Mouse (Mus musculus): ENCODE measurements around the gene Pole2.
"Not testable (repeated sequence)": the region's sequence is repeated elsewhere in the genome, so short reads cannot be mapped to it uniquely, and the experiment has no call there.

Pole2 gene

DNA sequence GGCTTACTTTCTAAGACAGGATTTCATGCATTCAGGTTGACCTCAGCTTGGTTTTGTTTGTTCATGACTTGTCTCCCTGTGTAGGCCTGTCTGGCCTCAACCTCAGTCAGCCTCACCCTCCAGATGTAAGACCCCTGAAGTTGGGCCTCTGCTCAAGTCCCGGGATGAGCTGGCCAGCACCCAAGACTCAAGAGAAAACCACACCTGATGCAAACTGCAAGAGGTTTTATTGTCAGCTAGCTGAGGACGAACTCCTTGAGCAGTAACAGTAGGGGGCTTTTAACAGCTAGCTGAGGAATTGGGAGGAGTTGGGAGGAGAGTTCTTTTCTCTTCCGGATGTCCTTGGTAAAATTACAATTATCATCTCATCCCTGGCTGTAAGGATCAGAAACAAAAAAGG is 50.5 kb downstream of the Pole2 start:
- no peak for DNase-seq

DNA sequence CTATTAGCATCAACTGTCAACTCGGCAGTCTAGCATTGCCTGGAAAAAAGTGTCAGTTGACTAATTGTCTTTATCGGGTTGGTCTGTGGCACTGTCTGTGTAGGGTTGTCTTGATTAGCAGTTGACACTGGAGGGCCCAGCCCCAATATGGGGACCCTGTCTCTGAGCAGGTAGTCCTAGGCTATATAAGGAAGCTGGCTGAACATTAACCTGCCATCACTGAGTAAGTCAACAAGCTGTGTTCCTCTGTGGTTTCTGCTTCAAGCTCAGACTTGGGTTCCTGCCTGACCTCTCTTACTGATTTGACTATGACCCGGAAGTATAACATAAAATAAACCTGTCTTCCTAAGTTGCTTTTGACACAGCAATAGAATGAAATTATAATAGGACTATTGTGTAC is 52.0 kb downstream of the Pole2 start:
- DNase-seq: no peak

DNA sequence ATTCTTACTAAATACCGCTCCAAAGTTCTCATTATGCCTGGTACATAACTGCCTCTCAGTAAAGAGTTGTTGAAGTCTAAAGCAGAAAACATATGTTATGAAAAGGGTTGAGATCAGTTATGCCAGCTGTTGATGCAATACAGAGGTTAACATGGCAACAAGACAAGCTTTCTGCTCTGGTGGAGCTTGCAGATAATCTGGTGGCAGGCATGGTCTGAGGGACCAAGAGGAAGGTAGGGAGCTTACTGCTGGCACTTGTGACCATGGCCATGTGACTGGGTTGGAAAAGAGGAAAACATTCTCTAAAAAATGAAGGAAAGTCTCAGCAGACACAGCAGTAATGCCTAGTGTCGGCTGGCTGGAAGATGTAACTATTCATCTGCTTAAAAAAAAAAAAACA is 56.7 kb downstream of the Pole2 start:
- no peak for DNase-seq

DNA sequence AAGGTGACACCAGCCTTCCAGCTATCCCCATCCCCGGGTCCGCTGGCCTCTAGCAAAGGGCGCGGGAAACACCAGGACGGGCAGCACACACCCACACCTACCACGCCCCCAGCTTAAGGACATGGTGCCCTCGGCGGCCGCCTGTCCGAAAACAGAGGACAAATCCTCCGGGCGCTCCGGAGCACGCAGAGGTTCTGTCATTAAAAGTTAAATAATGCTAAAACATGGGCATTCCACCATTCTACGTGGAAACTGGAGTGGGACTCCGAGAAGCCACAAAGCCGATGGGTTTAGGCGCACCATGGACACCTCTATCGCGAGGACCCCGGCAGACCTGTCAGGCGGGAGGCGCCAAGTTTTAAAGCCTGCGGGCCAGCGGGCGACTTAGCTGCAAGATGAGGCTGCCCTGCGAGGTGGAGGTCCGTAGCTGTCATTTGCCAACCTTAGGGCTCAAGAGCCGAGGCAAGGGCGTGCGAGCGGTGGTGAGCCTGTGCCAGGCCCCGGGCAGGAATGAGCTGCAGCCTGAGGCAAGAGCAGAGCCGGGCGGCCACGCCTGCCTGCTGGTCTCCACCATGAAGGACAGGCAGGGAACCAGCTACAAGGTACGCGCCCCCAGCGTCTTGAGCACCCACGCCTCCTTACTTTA is 59.4 kb downstream of the Pole2 start, which contains the start of gene Lrr1:
Gene Lrr1, plus strand, starts transcription at position 354 of the 646 bp plus-strand sequence.
- peak; percentile 69 to 86 for DNase-seq

DNA sequence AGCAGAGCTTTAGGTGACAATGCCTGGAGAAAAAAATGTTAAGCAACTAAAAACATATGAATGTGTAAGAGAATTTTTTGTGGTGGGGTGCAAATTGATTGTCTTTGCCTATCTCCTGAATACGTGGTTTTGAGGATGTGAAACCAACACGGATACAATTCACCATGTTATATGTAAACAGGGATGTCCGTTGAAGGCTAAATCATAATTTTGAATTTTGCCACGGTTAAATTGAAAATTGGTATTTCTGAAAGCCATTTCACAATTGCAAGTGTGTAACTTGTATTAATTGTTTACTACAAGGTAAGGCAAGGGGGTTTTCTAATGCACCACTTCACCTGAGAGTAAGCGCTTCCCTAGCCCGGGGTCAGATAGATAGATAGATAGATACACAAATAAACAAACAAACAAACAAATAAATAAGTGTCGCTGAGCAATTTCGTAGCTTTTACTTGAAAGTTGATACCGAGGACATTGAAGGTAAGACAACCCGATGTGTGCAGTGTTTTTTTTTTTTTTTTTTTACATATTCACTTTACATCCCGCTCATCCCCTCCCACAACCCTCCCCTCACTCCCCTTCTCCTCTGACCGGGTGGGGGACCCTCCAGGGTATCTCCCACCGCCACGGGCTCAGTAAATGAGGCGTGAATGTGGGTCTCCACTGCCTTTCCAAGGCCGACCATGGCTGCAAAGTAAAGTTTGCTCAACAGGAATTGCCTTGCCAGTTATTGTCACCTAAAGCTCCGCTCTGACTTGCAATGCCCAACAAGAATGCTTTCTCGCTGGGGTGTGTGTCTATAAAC is 60.1 kb downstream of the Pole2 start:
- DNase-seq: no peak

DNA sequence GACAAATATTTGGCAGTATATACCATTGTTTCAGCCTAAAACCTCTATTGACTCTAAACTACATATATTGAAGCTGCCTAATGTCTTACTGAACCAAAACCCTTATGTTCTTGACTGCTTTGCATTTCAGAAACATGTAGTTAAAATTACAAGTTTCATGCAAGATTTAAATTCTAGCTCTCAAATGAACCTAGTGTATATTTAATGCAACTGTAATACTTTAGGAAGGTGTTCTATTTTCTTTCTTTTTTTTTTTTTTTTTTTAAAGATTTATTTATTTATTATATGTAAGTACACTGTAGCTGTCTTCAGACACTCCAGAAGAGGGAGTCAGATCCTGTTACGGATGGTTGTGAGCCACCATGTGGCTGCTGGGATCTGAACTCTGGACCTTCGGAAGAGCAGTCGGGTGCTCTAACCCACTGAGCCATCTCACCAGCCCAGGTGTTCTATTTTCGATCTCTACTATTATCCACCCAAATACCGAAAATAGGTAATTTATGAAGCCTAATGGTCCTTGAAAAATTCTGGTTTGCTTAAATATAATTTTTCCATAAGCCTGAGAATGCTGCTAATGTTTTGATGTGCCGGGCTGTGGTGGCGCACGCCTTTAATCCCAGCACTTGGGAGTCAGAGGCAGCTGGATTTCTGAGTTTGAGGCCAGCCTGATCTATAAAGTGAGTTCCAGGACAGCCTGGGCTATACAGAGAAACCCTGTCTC is 61.0 kb downstream of the Pole2 start:
- not testable (repeated sequence) for DNase-seq

DNA sequence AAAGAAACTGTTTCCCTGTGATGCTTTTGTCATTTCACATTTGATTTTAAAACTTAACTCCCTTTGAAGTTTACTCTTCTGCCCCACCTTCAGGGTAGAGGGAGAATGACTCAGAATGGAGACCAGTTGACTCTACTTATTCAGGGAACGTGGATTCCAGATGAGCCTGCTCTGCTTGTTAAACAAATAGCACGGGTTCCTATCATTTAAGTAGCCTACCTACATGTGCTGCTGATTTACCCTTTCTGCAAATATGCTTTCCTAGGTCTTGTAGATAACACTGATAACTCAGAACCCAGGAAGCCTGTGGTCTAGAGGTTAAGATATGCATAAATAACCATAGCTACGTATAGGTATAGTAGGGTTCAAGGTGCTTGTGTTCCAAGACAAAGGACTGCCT is 63.1 kb downstream of the Pole2 start:
- DNase-seq: no peak

DNA sequence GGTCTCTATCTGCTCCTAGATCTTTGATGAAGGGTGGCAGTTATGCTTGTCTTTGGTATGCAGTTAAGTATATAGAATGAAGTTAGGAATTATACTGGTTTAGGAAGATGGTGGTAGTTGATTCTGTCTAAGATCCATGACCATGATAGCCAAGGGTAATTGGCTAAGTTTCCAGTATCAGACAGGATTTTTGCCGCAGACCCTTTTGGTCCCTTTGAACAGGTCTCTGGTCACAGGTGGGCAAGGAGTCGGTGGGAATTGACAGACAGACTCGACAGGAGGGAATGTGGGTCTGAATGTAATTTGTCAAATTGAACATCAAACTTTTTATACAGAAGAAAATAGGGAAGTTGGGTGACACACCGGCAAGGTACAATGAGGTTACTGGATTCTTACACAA is 64.4 kb downstream of the Pole2 start:
- DNase-seq: not testable (repeated sequence)

DNA sequence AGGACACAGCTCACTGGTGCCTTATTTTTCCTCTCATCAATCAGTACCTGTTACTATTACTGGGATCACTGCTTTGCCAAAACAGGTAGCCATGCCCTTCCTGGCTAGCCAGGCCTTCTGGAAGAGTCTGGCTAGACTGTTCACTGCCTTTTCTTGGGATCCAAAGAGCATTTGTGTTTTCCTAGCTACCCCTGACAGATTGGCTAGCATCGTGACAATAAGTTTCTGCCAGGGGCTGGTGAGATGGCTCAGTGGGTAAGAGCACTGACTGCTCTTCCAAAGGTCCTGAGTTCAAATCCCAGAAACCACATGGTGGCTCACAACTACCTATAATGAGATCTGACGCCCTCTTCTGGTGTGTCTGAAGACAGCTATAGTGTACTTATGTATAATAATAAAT is 67.3 kb downstream of the Pole2 start:
- DNase-seq: not testable (repeated sequence)

DNA sequence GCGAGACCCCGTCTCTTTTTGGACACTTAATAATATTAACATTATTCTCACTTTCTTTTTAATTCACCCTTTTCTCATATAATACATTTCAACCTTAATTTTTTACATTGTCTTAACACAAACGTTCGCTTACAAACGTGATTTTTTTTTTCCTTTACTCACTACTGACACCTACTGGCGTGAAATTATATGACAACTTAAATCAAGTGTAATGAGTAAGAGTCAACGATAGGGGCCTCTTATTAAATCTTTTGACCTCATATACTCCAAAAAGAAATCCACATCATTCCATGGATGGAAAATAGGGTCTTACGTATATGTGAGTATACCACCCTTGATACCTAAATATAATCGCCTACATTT is 68.4 kb downstream of the Pole2 start:
- DNase-seq: peak in 1 of 2 experiments; percentile 14

DNA sequence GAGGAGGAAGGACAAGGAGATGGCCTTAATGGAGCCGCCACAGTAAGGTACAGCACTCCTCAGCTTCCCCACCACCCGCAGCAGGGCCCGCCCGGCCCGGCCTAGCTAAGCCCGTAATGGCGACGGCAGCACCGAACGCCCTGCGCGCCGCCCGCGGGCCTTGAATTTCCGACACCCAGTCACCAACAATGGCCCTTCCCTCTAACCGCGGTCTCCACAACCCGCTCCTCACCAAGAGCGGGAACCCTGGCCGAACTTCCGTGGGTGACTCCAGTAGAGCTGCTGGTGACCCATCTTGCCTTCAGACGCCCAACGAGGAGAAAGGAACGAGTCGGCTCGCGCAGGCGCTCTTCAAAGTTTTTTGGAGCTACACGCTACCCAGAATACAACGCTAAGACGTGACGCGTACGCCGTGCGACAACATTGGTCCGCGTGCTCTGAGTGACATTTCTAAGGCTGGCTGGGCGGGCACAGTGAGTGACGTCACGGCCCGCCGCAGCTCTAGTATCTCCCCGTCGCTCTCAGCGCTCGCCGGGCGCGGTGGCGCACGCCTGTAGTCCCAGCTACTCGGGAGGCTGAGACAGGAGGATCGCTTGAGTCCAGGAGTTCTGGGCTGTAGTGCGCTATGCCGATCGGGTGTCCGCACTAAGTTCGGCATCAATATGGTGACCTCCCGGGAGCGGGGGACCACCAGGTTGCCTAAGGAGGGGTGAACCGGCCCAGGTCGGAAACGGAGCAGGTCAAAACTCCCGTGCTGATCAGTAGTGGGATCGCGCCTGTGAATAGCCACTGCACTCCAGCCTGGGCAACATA is 69.0 kb downstream of the Pole2 start, which contains the start of gene Rps29:
Gene Rps29, minus strand, starts transcription at position 422 of the 813 bp plus-strand sequence.
- peak; percentile 93 to 95 for DNase-seq

DNA sequence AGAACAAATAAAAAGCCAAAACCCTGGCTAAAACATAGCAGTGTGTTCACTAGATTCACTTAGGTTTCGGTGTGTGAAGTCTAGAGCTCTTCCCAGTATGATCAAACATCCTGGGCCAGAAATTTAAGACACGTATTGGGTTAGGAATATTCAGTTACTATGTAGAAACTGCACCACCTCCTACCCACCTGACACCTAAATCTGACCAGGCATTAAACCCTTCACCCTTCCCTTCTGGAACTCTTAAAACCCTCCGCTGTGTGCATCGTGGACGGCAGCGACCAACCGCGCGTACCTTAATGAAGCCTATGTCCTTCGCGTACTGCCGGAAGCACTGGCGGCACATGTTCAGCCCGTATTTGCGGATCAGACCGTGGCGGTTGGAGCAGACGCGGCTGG is 69.6 kb downstream of the Pole2 start:
- DNase-seq: no peak

DNA sequence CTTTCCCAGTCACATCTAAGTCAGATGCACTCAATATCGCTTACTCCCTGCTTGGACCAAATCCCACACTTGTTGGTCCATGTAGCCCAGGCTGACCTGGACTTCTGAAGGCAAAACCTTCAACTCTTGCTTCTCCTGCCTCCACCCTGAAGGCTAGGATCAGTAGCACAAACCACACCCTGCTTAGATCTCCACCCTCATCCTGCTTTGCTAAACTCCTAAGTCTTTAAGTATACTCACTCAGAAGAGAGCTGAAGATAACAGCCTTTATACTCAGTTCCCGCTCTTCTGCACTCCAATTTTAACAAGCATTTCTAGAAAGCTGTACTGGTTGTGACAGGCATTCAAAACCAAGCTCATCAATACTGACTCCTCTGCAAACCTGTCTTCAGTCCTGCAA is 70.9 kb downstream of the Pole2 start:
- no peak for DNase-seq

DNA sequence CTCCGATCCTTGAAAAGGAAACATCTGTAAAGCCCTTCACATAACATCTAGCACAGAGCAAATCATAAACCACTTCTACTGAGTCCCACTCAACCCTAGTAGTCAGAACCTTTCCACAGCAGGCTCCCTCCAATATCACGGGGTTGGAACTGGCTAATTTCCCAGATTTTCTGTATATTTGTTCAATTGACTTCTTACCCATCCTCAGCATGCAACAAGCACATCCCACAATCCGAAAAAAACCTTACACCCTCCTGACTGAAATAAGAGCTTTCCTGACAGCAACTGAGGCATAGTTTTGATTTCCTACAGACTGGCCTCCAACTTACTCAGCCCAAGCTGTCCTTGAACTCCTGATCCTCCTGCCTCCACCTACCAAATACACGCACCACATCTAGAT is 71.6 kb downstream of the Pole2 start:
- DNase-seq: no peak

DNA sequence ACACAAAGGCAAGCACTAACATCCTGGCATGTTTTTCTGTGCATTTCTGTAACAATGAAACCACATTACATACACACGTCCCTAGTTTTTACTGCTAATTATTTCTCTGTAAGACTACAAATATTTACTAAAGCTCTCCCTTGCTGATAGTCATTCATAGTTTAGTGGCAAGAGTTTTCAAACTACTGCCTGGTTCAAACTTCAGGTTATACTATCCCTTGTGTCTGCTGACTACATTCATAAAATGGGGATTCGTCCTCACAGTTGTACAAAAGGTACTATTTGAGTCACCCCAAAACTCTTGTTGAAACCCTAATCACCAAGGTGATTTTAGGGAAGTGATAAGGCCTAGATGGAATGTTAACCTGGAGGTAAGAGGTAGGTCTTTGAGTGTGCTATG is 72.1 kb downstream of the Pole2 start:
- DNase-seq: no peak
